Mouse (Mus musculus): ENCODE results near the gene Anks1b. TPM values are rescaled to one million over a fixed set of nuclear protein-coding genes. Genes with fewer than 3 reads are reported as not detected.
A peak's percentile ranks its signal among the peaks of the same experiment; 100 is the strongest.

The Anks1b gene
- 0.69 and 1.3 TPM in 2 replicates for polyA plus RNA-seq (2012; rRNA removed)

GRCm38 (mm10) chr10:89873146-89873950 lies at the start of gene Anks1b:
Gene Anks1b, plus strand, starts transcription at chr10:89873509.
- Histone ChIP-seq H3K4me3 (ENCODE audit: insufficient read depth, low read depth, low read length) (peak within 1 kb of the TSS; percentile 49), H3K27me3 (replicated peaks; ENCODE audit: control insufficient read depth, insufficient read depth, low read length) (no peaks in the 10 kb centered on the region; the same call in 1 of the 2 replicates), H3K27ac (ENCODE audit: insufficient read depth, low read depth, low read length) (no peak within 1 kb of the TSS), H3K4me1 (ENCODE audit: control insufficient read depth, insufficient read depth, low read length) (no peaks in the 10 kb centered on the region), H3K36me3 (ENCODE audit: control insufficient read depth, insufficient read depth, low read length) (no peaks in the 10 kb centered on the region)
- TF ChIP-seq CTCF (conservative IDR thresholded peaks at IDR 0.05; ENCODE audit: insufficient read depth, insufficient read length, low read depth, low read length) (no peak), POLR2A (IDR thresholded peaks at IDR 0.05; ENCODE audit: low read depth, low read length) (no peak)
- 1% methylated on average over 48 of the region's 48 CpGs for WGBS
- DNase-seq, result no peak

GRCm38 (mm10) chr10:89823906-89824305 lies 49.4 kb upstream of the Anks1b start:
- WGBS, result 23% methylated on average over 2 of the region's 2 CpGs
- Histone ChIP-seq H3K27ac (ENCODE audit: insufficient read depth, low read depth, low read length) (no peak overlapping the region), H3K4me1 (ENCODE audit: control insufficient read depth, insufficient read depth, low read length) (peaks cover 3% of the 10 kb centered on the region; the same call in 1 of the 2 replicates), H3K4me3 (ENCODE audit: insufficient read depth, low read depth, low read length) (no peak overlapping the region), H3K27me3 (replicated peaks; ENCODE audit: control insufficient read depth, insufficient read depth, low read length) (no peaks in the 10 kb centered on the region), H3K36me3 (ENCODE audit: control insufficient read depth, insufficient read depth, low read length) (no peaks in the 10 kb centered on the region)
- peak; percentile 80 for DNase-seq
- peak; percentile 58 for TF ChIP-seq CTCF (conservative IDR thresholded peaks at IDR 0.05; ENCODE audit: insufficient read depth, insufficient read length, low read depth, low read length)
- no peak for TF ChIP-seq POLR2A (IDR thresholded peaks at IDR 0.05; ENCODE audit: low read depth, low read length)

GRCm38 (mm10) chr10:89826896-89827295 lies 46.4 kb upstream of the Anks1b start:
- peaks cover 3% of the 10 kb centered on the region; the same call in 1 of the 2 replicates for H3K4me1 ChIP-seq (ENCODE audit: control insufficient read depth, insufficient read depth, low read length)
- WGBS, result 62% methylated on average over 3 of the region's 3 CpGs
- H3K27me3 ChIP-seq (replicated peaks; ENCODE audit: control insufficient read depth, insufficient read depth, low read length), result no peaks in the 10 kb centered on the region
- H3K4me3 ChIP-seq (ENCODE audit: insufficient read depth, low read depth, low read length), result no peak overlapping the region
- H3K36me3 ChIP-seq (ENCODE audit: control insufficient read depth, insufficient read depth, low read length), result no peaks in the 10 kb centered on the region
- no peak overlapping the region for H3K27ac ChIP-seq (ENCODE audit: insufficient read depth, low read depth, low read length)
- DNase-seq, result no peak
- TF ChIP-seq POLR2A (IDR thresholded peaks at IDR 0.05; ENCODE audit: low read depth, low read length) (no peak), CTCF (conservative IDR thresholded peaks at IDR 0.05; ENCODE audit: insufficient read depth, insufficient read length, low read depth, low read length) (no peak)

- peaks cover 2% of the 10 kb centered on the region for H3K4me1 ChIP-seq (ENCODE audit: control insufficient read depth, insufficient read depth, low read length)
- H3K27me3 ChIP-seq (replicated peaks; ENCODE audit: control insufficient read depth, insufficient read depth, low read length), result no peaks in the 10 kb centered on the region
- WGBS, result 59% methylated on average over 4 of the region's 4 CpGs
- DNase-seq, result no peak
- no peak overlapping the region for H3K4me3 ChIP-seq (ENCODE audit: insufficient read depth, low read depth, low read length)
- TF ChIP-seq CTCF (conservative IDR thresholded peaks at IDR 0.05; ENCODE audit: insufficient read depth, insufficient read length, low read depth, low read length) (no peak), POLR2A (IDR thresholded peaks at IDR 0.05; ENCODE audit: low read depth, low read length) (no peak)
- no peaks in the 10 kb centered on the region for H3K36me3 ChIP-seq (ENCODE audit: control insufficient read depth, insufficient read depth, low read length)
- no peak overlapping the region for H3K27ac ChIP-seq (ENCODE audit: insufficient read depth, low read depth, low read length)
Observed at GRCm38 (mm10) chr10:89832334-89832733, 41.0 kb upstream of the Anks1b start.

- H3K27me3 ChIP-seq (replicated peaks; ENCODE audit: control insufficient read depth, insufficient read depth, low read length), result no peaks in the 10 kb centered on the region
- 78% methylated on average over 10 of the region's 10 CpGs for WGBS
- H3K4me3 ChIP-seq (ENCODE audit: insufficient read depth, low read depth, low read length), result no peak overlapping the region
Observed at GRCm38 (mm10) chr10:89833166-89833565, 40.1 kb upstream of the Anks1b start.

GRCm38 (mm10) chr10:89837476-89837875 lies 35.8 kb upstream of the Anks1b start:
- Histone ChIP-seq H3K27me3 (replicated peaks; ENCODE audit: control insufficient read depth, insufficient read depth, low read length) (no peaks in the 10 kb centered on the region), H3K4me3 (ENCODE audit: insufficient read depth, low read depth, low read length) (no peak overlapping the region), H3K4me1 (ENCODE audit: control insufficient read depth, insufficient read depth, low read length) (peaks cover 8% of the 10 kb centered on the region), H3K27ac (ENCODE audit: insufficient read depth, low read depth, low read length) (peak overlapping the region; percentile 97), H3K36me3 (ENCODE audit: control insufficient read depth, insufficient read depth, low read length) (no peaks in the 10 kb centered on the region)
- no peak for TF ChIP-seq POLR2A (IDR thresholded peaks at IDR 0.05; ENCODE audit: low read depth, low read length)
- peak; percentile 31; the same call in 1 of the 2 replicates for TF ChIP-seq CTCF (conservative IDR thresholded peaks at IDR 0.05; ENCODE audit: insufficient read depth, insufficient read length, low read depth, low read length)
- DNase-seq, result peak; percentile 33
- 13% methylated on average over 3 of the region's 3 CpGs for WGBS

More at GRCm38 (mm10) chr10:89833166-89833565, 40.1 kb upstream of the Anks1b start:
- TF ChIP-seq CTCF (conservative IDR thresholded peaks at IDR 0.05; ENCODE audit: insufficient read depth, insufficient read length, low read depth, low read length), result no peak
- no peak for TF ChIP-seq POLR2A (IDR thresholded peaks at IDR 0.05; ENCODE audit: low read depth, low read length)
- H3K36me3 ChIP-seq (ENCODE audit: control insufficient read depth, insufficient read depth, low read length), result no peaks in the 10 kb centered on the region
- DNase-seq, result peak; percentile 47
- H3K4me1 ChIP-seq (ENCODE audit: control insufficient read depth, insufficient read depth, low read length), result peaks cover 6% of the 10 kb centered on the region
- H3K27ac ChIP-seq (ENCODE audit: insufficient read depth, low read depth, low read length), result no peak overlapping the region

GRCm38 (mm10) chr10:89838834-89839233 lies 34.5 kb upstream of the Anks1b start:
- 52% methylated on average over 3 of the region's 3 CpGs for WGBS
- no peak overlapping the region for H3K4me3 ChIP-seq (ENCODE audit: insufficient read depth, low read depth, low read length)
- peaks cover 8% of the 10 kb centered on the region for H3K4me1 ChIP-seq (ENCODE audit: control insufficient read depth, insufficient read depth, low read length)
- TF ChIP-seq POLR2A (IDR thresholded peaks at IDR 0.05; ENCODE audit: low read depth, low read length) (no peak), CTCF (conservative IDR thresholded peaks at IDR 0.05; ENCODE audit: insufficient read depth, insufficient read length, low read depth, low read length) (no peak)
- peak; percentile 70 for DNase-seq
- H3K27ac ChIP-seq (ENCODE audit: insufficient read depth, low read depth, low read length), result no peak overlapping the region
- no peaks in the 10 kb centered on the region for H3K36me3 ChIP-seq (ENCODE audit: control insufficient read depth, insufficient read depth, low read length)
- no peaks in the 10 kb centered on the region for H3K27me3 ChIP-seq (replicated peaks; ENCODE audit: control insufficient read depth, insufficient read depth, low read length)

Measured in kidney, adult 2 months (tissue).